Mouse (Mus musculus): ENCODE data around the gene Qrfpr. TPM values are rescaled to one million over a fixed set of nuclear protein-coding genes. Genes with fewer than 3 reads are reported as not detected.
A peak's percentile ranks its signal among the peaks of the same experiment; 100 is the strongest.

Gene Qrfpr
- polyA plus RNA-seq, 1 experiment from 2014 or later = 0.13 TPM

GRCm38 (mm10) chr3:36150934-36151686 lies 71.0 kb downstream of the Qrfpr start, which contains the start of gene D3Ertd254e:
Gene D3Ertd254e, plus strand, starts transcription at chr3:36151017.
- Histone ChIP-seq H3K9me3 (ENCODE audit: low read depth, low read length) (no peaks in the 10 kb centered on the region), H3K4me3 (ENCODE audit: low read depth, low read length) (peak within 1 kb of the TSS; percentile 89), H3K27me3 (ENCODE audit: insufficient read depth, low read length) (no peaks in the 10 kb centered on the region), H3K36me3 (ENCODE audit: insufficient read depth) (no peaks in the 10 kb centered on the region), H3K27ac (ENCODE audit: low read depth) (peak within 1 kb of the TSS; percentile 94), H3K9ac (peak within 1 kb of the TSS; percentile 93), H3K4me2 (peak within 1 kb of the TSS; percentile 75), H3K4me1 (ENCODE audit: insufficient read depth) (peaks cover 8% of the 10 kb centered on the region)
- DNase-seq = peak; percentile 96
- peak; percentile 100 for ATAC-seq (ENCODE audit: insufficient read depth)
- WGBS = under 1% methylated on average over 53 of the region's 54 CpGs
- TF ChIP-seq CTCF (IDR thresholded peaks at IDR 0.05; ENCODE audit: low read depth) = peak; percentile 29; the same call in 1 of the 2 replicates

- no peak for TF ChIP-seq CTCF (IDR thresholded peaks at IDR 0.05; ENCODE audit: low read depth)
- peak overlapping the region; percentile 89 for H3K4me3 ChIP-seq (ENCODE audit: low read depth, low read length)
- DNase-seq (no peak), ATAC-seq (ENCODE audit: insufficient read depth) (no peak)
- no peak overlapping the region for H3K27ac ChIP-seq (ENCODE audit: low read depth)
- H3K9me3 ChIP-seq (ENCODE audit: low read depth, low read length) = no peaks in the 10 kb centered on the region
- no peaks in the 10 kb centered on the region for H3K27me3 ChIP-seq (ENCODE audit: insufficient read depth, low read length)
- H3K4me1 ChIP-seq (ENCODE audit: insufficient read depth) = peaks cover 8% of the 10 kb centered on the region
- WGBS = 2% methylated on average over 1 of the region's 1 CpGs
- no peaks in the 10 kb centered on the region for H3K36me3 ChIP-seq (ENCODE audit: insufficient read depth)
- no peak overlapping the region for H3K9ac ChIP-seq
- peak overlapping the region; percentile 75 for H3K4me2 ChIP-seq
These were observed 71.6 kb downstream of the Qrfpr start for GRCm38 (mm10) chr3:36150537-36150933.

DNA sequence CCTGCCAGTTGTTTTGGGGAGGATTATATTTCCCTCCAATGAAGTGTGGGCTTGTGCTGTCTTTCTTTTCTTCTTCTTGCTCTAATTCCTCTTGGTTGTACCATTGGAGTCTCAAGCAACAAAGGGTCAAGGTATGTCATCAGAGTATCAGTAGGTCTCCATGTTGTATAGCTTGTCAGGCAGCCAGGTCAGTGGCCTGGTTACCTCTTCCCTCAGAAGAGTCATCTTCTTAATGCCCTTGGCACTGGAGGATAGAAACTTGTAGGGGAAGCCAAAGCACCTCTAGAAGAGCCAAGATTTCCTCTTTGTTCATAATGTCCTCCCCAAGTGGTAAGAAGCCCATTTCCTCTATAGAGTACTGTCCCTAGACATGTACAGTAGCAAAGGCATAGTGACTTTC lies 83.1 kb downstream of the Qrfpr start:
- Histone ChIP-seq H3K27ac (ENCODE audit: low read depth) (no peak overlapping the region), H3K9me3 (ENCODE audit: low read depth, low read length) (no peaks in the 10 kb centered on the region), H3K27me3 (ENCODE audit: insufficient read depth, low read length) (no peaks in the 10 kb centered on the region), H3K36me3 (ENCODE audit: insufficient read depth) (no peaks in the 10 kb centered on the region), H3K9ac (no peak overlapping the region), H3K4me2 (no peak overlapping the region), H3K4me1 (ENCODE audit: insufficient read depth) (no peaks in the 10 kb centered on the region), H3K4me3 (ENCODE audit: low read depth, low read length) (no peak overlapping the region)
- TF ChIP-seq CTCF (IDR thresholded peaks at IDR 0.05; ENCODE audit: low read depth) = no peak
- no peak for DNase-seq
- no peak for ATAC-seq (ENCODE audit: insufficient read depth)

DNA sequence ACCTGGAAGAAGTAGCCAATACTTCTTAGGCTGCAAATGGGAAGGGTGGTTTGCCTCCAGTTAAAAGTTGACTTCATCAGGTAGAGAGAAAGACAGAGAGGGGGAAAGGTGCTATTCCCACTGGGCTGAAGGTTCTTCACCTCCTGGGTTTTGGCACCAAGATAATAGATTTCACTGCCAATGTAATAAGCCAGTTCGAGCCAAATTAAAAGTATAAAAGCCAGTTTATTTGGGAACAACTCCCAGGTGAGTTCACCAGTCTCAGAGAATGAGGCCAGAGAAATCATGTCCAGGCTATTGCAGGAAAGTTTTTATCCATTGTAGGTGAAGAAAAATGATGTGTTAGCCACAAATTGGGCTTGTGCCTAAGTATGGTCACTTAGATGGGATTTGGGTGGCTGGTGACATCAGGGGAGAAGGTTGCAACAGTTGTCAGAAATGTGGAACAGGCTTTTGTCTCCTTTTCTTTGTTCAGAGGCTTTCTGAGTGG lies 83.9 kb downstream of the Qrfpr start:
- ATAC-seq (ENCODE audit: insufficient read depth) = no peak
- Histone ChIP-seq H3K36me3 (ENCODE audit: insufficient read depth) (no peaks in the 10 kb centered on the region), H3K9me3 (ENCODE audit: low read depth, low read length) (no peaks in the 10 kb centered on the region), H3K4me3 (ENCODE audit: low read depth, low read length) (no peak overlapping the region), H3K27ac (ENCODE audit: low read depth) (no peak overlapping the region), H3K27me3 (ENCODE audit: insufficient read depth, low read length) (no peaks in the 10 kb centered on the region), H3K9ac (no peak overlapping the region), H3K4me1 (ENCODE audit: insufficient read depth) (no peaks in the 10 kb centered on the region), H3K4me2 (no peak overlapping the region)
- DNase-seq = no peak
- WGBS = 65% methylated on average over 1 of the region's 1 CpGs
- TF ChIP-seq CTCF (IDR thresholded peaks at IDR 0.05; ENCODE audit: low read depth) = no peak

GRCm38 (mm10) chr3:36137560-36137959 lies 84.6 kb downstream of the Qrfpr start:
- Histone ChIP-seq H3K27ac (ENCODE audit: low read depth) (no peak overlapping the region), H3K36me3 (ENCODE audit: insufficient read depth) (no peaks in the 10 kb centered on the region), H3K4me1 (ENCODE audit: insufficient read depth) (no peaks in the 10 kb centered on the region), H3K4me2 (no peak overlapping the region), H3K27me3 (ENCODE audit: insufficient read depth, low read length) (no peaks in the 10 kb centered on the region), H3K9ac (no peak overlapping the region), H3K9me3 (ENCODE audit: low read depth, low read length) (no peaks in the 10 kb centered on the region), H3K4me3 (ENCODE audit: low read depth, low read length) (no peak overlapping the region)
- 44% methylated on average over 2 of the region's 2 CpGs for WGBS
- ATAC-seq (ENCODE audit: insufficient read depth) (no peak), DNase-seq (peak; percentile 79)
- TF ChIP-seq CTCF (IDR thresholded peaks at IDR 0.05; ENCODE audit: low read depth) = peak; percentile 55

- no peak for TF ChIP-seq CTCF (IDR thresholded peaks at IDR 0.05; ENCODE audit: low read depth)
- Histone ChIP-seq H3K9ac (no peak overlapping the region), H3K27ac (ENCODE audit: low read depth) (no peak overlapping the region), H3K4me3 (ENCODE audit: low read depth, low read length) (no peak overlapping the region), H3K4me1 (ENCODE audit: insufficient read depth) (no peaks in the 10 kb centered on the region), H3K36me3 (ENCODE audit: insufficient read depth) (no peaks in the 10 kb centered on the region), H3K27me3 (ENCODE audit: insufficient read depth, low read length) (no peaks in the 10 kb centered on the region), H3K4me2 (no peak overlapping the region), H3K9me3 (ENCODE audit: low read depth, low read length) (no peaks in the 10 kb centered on the region)
- ATAC-seq (ENCODE audit: insufficient read depth) (no peak), DNase-seq (no peak)
These were observed 86.0 kb downstream of the Qrfpr start for GRCm38 (mm10) chr3:36136152-36136551.

Other genes starting within 250 kb of the Qrfpr start
- 31.7 and 33.1 TPM in 2 replicates for gene Mccc1, start 221.6 kb downstream of the Qrfpr start, polyA plus RNA-seq (2014; fragmentation: Nextera tagmentation; extraction: Ambion mirVana)
- not detected in 2 replicates for gene Ccdc144b, start 168.8 kb downstream of the Qrfpr start, polyA plus RNA-seq (2014; fragmentation: Nextera tagmentation; extraction: Ambion mirVana)
- gene Acad9, start 156.3 kb downstream of the Qrfpr start, polyA plus RNA-seq (2014; fragmentation: Nextera tagmentation; extraction: Ambion mirVana) = 90.4 and 92.1 TPM in 2 replicates
- 9.7 and 10.4 TPM in 2 replicates for gene D3Ertd254e, start 71.3 kb downstream of the Qrfpr start, polyA plus RNA-seq (2014; fragmentation: Nextera tagmentation; extraction: Ambion mirVana)

All from lung, embryonic 14.5 days (tissue).